Mouse (Mus musculus): ENCODE measurements around the gene Cers2.

GRCm38 (mm10) chr3:95318548-95318947 is 4.0 kb downstream of the Cers2 start:
- no peak for TF ChIP-seq CTCF (IDR thresholded peaks at IDR 0.05; ENCODE audit: low read depth)
- peak; percentile 53; the same call in 1 of the 2 replicates for TF ChIP-seq EP300 (IDR thresholded peaks at IDR 0.05; ENCODE audit: low read depth)

All from liver, postnatal 0 days (tissue).